Mouse (Mus musculus): ENCODE measurements around the gene Inhbc. TPM values are rescaled to one million over a fixed set of nuclear protein-coding genes. Genes with fewer than 3 reads are reported as not detected.

Inhbc gene
- total RNA-seq (2021): not detected
- long read RNA-seq, experiment 1: 0 reads
- long read RNA-seq, experiment 2: 0 reads

- Histone ChIP-seq H3K27ac (no peak within 1 kb of the TSS), H3K4me3 (no peak within 1 kb of the TSS)
- no peak for TF ChIP-seq CTCF (IDR thresholded peaks at IDR 0.05)
- no peak for DNase-seq (ENCODE audit: extremely low spot score in 1 of 2, low spot score in 2 of 2)
- intact Hi-C loops (cut with DNase I): no loop called here
Observed at GRCm38 (mm10) chr10:127369834-127370820, at the start of gene Inhbc. Gene Inhbc (minus strand): TSS chr10:127370431.

- no peak for TF ChIP-seq CTCF (IDR thresholded peaks at IDR 0.05)
- H3K4me3 ChIP-seq: no peak overlapping the region
- intact Hi-C loops (cut with DNase I): no loop called here
- no peak for DNase-seq (ENCODE audit: extremely low spot score in 1 of 2, low spot score in 2 of 2)
- H3K27ac ChIP-seq: no peak overlapping the region
Observed at GRCm38 (mm10) chr10:127414141-127414540, 43.9 kb upstream of the Inhbc start.

- intact Hi-C loops (cut with DNase I): no loop called here
- no peak overlapping the region for H3K4me3 ChIP-seq
- TF ChIP-seq CTCF (IDR thresholded peaks at IDR 0.05): no peak
Observed at GRCm38 (mm10) chr10:127413585-127413984, 43.4 kb upstream of the Inhbc start.

GRCm38 (mm10) chr10:127412776-127413175 lies 42.5 kb upstream of the Inhbc start:
- H3K27ac ChIP-seq: no peak overlapping the region
- no peak overlapping the region for H3K4me3 ChIP-seq
- no peak for TF ChIP-seq CTCF (IDR thresholded peaks at IDR 0.05)
- intact Hi-C loops (cut with DNase I): no loop called here
- DNase-seq (ENCODE audit: extremely low spot score in 1 of 2, low spot score in 2 of 2): no peak

More at GRCm38 (mm10) chr10:127413585-127413984, 43.4 kb upstream of the Inhbc start:
- no peak overlapping the region for H3K27ac ChIP-seq
- DNase-seq (ENCODE audit: extremely low spot score in 1 of 2, low spot score in 2 of 2): no peak

GRCm38 (mm10) chr10:127412101-127412500 lies 41.9 kb upstream of the Inhbc start:
- DNase-seq (ENCODE audit: extremely low spot score in 1 of 2, low spot score in 2 of 2): no peak
- TF ChIP-seq CTCF (IDR thresholded peaks at IDR 0.05): no peak
- Histone ChIP-seq H3K4me3 (no peak overlapping the region), H3K27ac (no peak overlapping the region)
- intact Hi-C loops (cut with DNase I): no loop called here

- Histone ChIP-seq H3K4me3 (no peak overlapping the region), H3K27ac (no peak overlapping the region)
- no peak for TF ChIP-seq CTCF (IDR thresholded peaks at IDR 0.05)
- intact Hi-C loops (cut with DNase I): no loop called here
- no peak for DNase-seq (ENCODE audit: extremely low spot score in 1 of 2, low spot score in 2 of 2)
Observed at GRCm38 (mm10) chr10:127407391-127407790, 37.2 kb upstream of the Inhbc start.

- Histone ChIP-seq H3K27ac (no peak overlapping the region), H3K4me3 (no peak overlapping the region)
- no peak for TF ChIP-seq CTCF (IDR thresholded peaks at IDR 0.05)
- DNase-seq (ENCODE audit: extremely low spot score in 1 of 2, low spot score in 2 of 2): no peak
- intact Hi-C loops (cut with DNase I): no loop called here
Observed at GRCm38 (mm10) chr10:127404701-127405100, 34.5 kb upstream of the Inhbc start.

- peak; percentile 10 for TF ChIP-seq CTCF (IDR thresholded peaks at IDR 0.05)
- Histone ChIP-seq H3K4me3 (no peak overlapping the region), H3K27ac (no peak overlapping the region)
- intact Hi-C loops (cut with DNase I): no loop called here
- DNase-seq (ENCODE audit: extremely low spot score in 1 of 2, low spot score in 2 of 2): no peak
Observed at GRCm38 (mm10) chr10:127391774-127392173, 21.5 kb upstream of the Inhbc start.

GRCm38 (mm10) chr10:127381743-127382134 lies 11.5 kb upstream of the Inhbc start:
- no peak for DNase-seq (ENCODE audit: extremely low spot score in 1 of 2, low spot score in 2 of 2)
- H3K4me3 ChIP-seq: peak overlapping the region; percentile 80
- intact Hi-C loops (cut with DNase I): loop anchor here (2.0 kb wide), 1 partner anchor 39 kb away; no protein-coding TSS in a partner anchor
- no peak overlapping the region for H3K27ac ChIP-seq
- no peak for TF ChIP-seq CTCF (IDR thresholded peaks at IDR 0.05)

GRCm38 (mm10) chr10:127380767-127381742 lies 10.8 kb upstream of the Inhbc start:
- intact Hi-C loops (cut with DNase I): loop anchor here (1.0 to 2.0 kb wide), 3 partner anchors 27 to 40 kb away; partner anchors contain the start of gene Inhbe

GRCm38 (mm10) chr10:127380251-127380691 lies 10.0 kb upstream of the Inhbc start, which contains the start of gene R3hdm2:
Gene R3hdm2 (plus strand): TSS chr10:127380327.
- Histone ChIP-seq H3K4me3 (peak within 1 kb of the TSS; percentile 80), H3K27ac (peak within 1 kb of the TSS; percentile 94)
- peak; percentile 91 to 92 for DNase-seq (ENCODE audit: extremely low spot score in 1 of 2, low spot score in 2 of 2)
- intact Hi-C loops (cut with DNase I): loop anchor here (1.0 to 2.0 kb wide), 3 partner anchors 26 to 41 kb away; partner anchors contain the start of gene Inhbe
- no peak for TF ChIP-seq CTCF (IDR thresholded peaks at IDR 0.05)

More at GRCm38 (mm10) chr10:127380767-127381742, 10.8 kb upstream of the Inhbc start:
- peak overlapping the region; percentile 94 for H3K27ac ChIP-seq
- peak overlapping the region; percentile 80 for H3K4me3 ChIP-seq
- TF ChIP-seq CTCF (IDR thresholded peaks at IDR 0.05): no peak; the same call in 1 of the 2 replicates
- DNase-seq (ENCODE audit: extremely low spot score in 1 of 2, low spot score in 2 of 2): peak; percentile 47 to 51

All from left cerebral cortex, adult 2 months (tissue).